Mouse (Mus musculus) MN1 (cell line): Measurements from ENCODE around the gene Helz2.
A peak's percentile ranks its signal among the peaks of the same experiment; 100 is the strongest.

Source experiments
- DNase-seq: peaks from one replicate; pipeline ENCODE4 v3.0.0-alpha.2; 2016; ENCODE audit warnings: low spot score

The Helz2 gene

GRCm38 (mm10) chr2:181241602-181242313 is at the start of gene Helz2:
TSS of gene Helz2 (minus strand) at chr2:181242027.
- DNase-seq: peak; percentile 53

- no peak for DNase-seq
Observed at GRCm38 (mm10) chr2:181290937-181291336, 49.1 kb upstream of the Helz2 start.

GRCm38 (mm10) chr2:181288691-181289090 is 46.9 kb upstream of the Helz2 start:
- DNase-seq: no peak

GRCm38 (mm10) chr2:181287958-181288350 is 46.1 kb upstream of the Helz2 start, which contains the start of gene Gmeb2:
TSS of gene Gmeb2 (minus strand) at chr2:181288035.
- peak; percentile 98 for DNase-seq

GRCm38 (mm10) chr2:181287338-181287957 is 45.6 kb upstream of the Helz2 start:
- peak; percentile 88 for DNase-seq

- peak; percentile 14 for DNase-seq
Observed at GRCm38 (mm10) chr2:181286629-181287337, 45.0 kb upstream of the Helz2 start.

- DNase-seq: peak; percentile 18
Observed at GRCm38 (mm10) chr2:181279968-181280367, 38.1 kb upstream of the Helz2 start.

GRCm38 (mm10) chr2:181277866-181278265 is 36.0 kb upstream of the Helz2 start:
- no peak for DNase-seq

GRCm38 (mm10) chr2:181276766-181277165 is 34.9 kb upstream of the Helz2 start:
- DNase-seq: peak; percentile 53

GRCm38 (mm10) chr2:181274639-181275038 is 32.8 kb upstream of the Helz2 start:
- no peak for DNase-seq

GRCm38 (mm10) chr2:181273829-181274228 is 32.0 kb upstream of the Helz2 start:
- DNase-seq: no peak

GRCm38 (mm10) chr2:181272092-181272491 is 30.3 kb upstream of the Helz2 start:
- DNase-seq: no peak

- no peak for DNase-seq
Observed at GRCm38 (mm10) chr2:181266839-181267238, 25.0 kb upstream of the Helz2 start.

GRCm38 (mm10) chr2:181253248-181253647 is 11.4 kb upstream of the Helz2 start:
- DNase-seq: no peak

GRCm38 (mm10) chr2:181251841-181252240 is 10.0 kb upstream of the Helz2 start:
- DNase-seq: no peak

- DNase-seq: no peak
Observed at GRCm38 (mm10) chr2:181249217-181249616, 7.4 kb upstream of the Helz2 start.

- no peak for DNase-seq
Observed at GRCm38 (mm10) chr2:181245031-181245430, 3.2 kb upstream of the Helz2 start.

- no peak for DNase-seq
Observed at GRCm38 (mm10) chr2:181243706-181244394, 2.0 kb upstream of the Helz2 start.

- no peak for DNase-seq
Observed at GRCm38 (mm10) chr2:181242314-181242665, 463 bp upstream of the Helz2 start.

- no peak for DNase-seq
Observed at GRCm38 (mm10) chr2:181240806-181241440, 904 bp downstream of the Helz2 start.

- DNase-seq: no peak
Observed at GRCm38 (mm10) chr2:181239261-181239660, 2.6 kb downstream of the Helz2 start.

- DNase-seq: no peak
Observed at GRCm38 (mm10) chr2:181238861-181239260, 3.0 kb downstream of the Helz2 start.
